Mouse (Mus musculus) brain, embryonic 14.5 days (tissue): ENCODE data around the gene Cog2.

Experiments used
- CTCF ChIP-seq: fragments of 200-500 bp; IDR thresholded peaks from 2 replicates; pipeline ENCODE4 v1.5.1; 2012; ENCODE audit warnings: inconsistent platforms, mild to moderate bottlenecking, moderate library complexity, borderline replicate concordance; ENCODE audit not compliant: insufficient read depth, insufficient read length; ENCODE audit errors: extremely low read depth
- POLR2A ChIP-seq: fragments of 200-500 bp; IDR thresholded peaks from 2 replicates; pipeline ENCODE4 v1.6.1; 2012; ENCODE audit warnings: mild to moderate bottlenecking, inconsistent platforms, borderline replicate concordance; ENCODE audit not compliant: poor library complexity, insufficient read depth, insufficient read length, severe bottlenecking; ENCODE audit errors: extremely low read depth

GRCm38 (mm10) chr8:124557476-124557875, 36.9 kb downstream of the Cog2 start:
- TF ChIP-seq CTCF: no peak
- TF ChIP-seq POLR2A: no peak
